Mouse (Mus musculus) left cerebral cortex, postnatal 10 days (tissue): ENCODE measurements around the gene Pkmyt1. TPM values are rescaled to one million over a fixed set of nuclear protein-coding genes. Genes with fewer than 3 reads are reported as not detected.
"Not testable (repeated sequence)": the region's sequence is repeated elsewhere in the genome, so short reads cannot be mapped to it uniquely, and the experiment has no call there.

ENCODE experiments used
- DNase-seq, 2 experiments: peaks; one replicate each; pipeline ENCODE4 v3.0.0; 2021 to 2022; ENCODE audit warnings: low spot score in 2 of 2, mixed read lengths in 1 of 2; ENCODE audit errors: extremely low spot score in 1 of 2
- intact Hi-C: fragments of 180-260 bp; cut with DNase I; formaldehyde crosslinking; loops from one replicate; pipeline ENCODE4 v1.15.1; 2025
- total RNA-seq, 2 experiments: library from RNA; stranded (reverse); gene quantifications; 2 replicates each; pipeline ENCODE4 v1.2.3; 2021

The Pkmyt1 gene
- total RNA-seq, 2 experiments from 2014 or later, result 6.5 to 7.2 TPM

- intact Hi-C loops, result loop anchor here (5.0 kb wide), 1 partner anchor 55 kb away; the partner anchor contains the start of gene Elob
These were observed 46.1 kb downstream of the Pkmyt1 start for GRCm38 (mm10) chr17:23772219-23772556.

GRCm38 (mm10) chr17:23773676-23774075, 47.5 kb downstream of the Pkmyt1 start:
- DNase-seq, result no peak
- intact Hi-C loops, result loop anchor here (5.0 kb wide), 1 partner anchor 54 kb away; the partner anchor contains the start of gene Elob

More at GRCm38 (mm10) chr17:23772219-23772556, 46.1 kb downstream of the Pkmyt1 start:
- DNase-seq, result not testable (repeated sequence)

- DNase-seq, result peak; percentile 48 to 87
- intact Hi-C loops, result loop anchor here (5.0 kb wide), 1 partner anchor 53 kb away; the partner anchor contains the start of gene Elob
These were observed 48.0 kb downstream of the Pkmyt1 start for GRCm38 (mm10) chr17:23774090-23774489.

GRCm38 (mm10) chr17:23776216-23776615, 50.1 kb downstream of the Pkmyt1 start:
- intact Hi-C loops, result loop anchor here (5.0 kb wide), 1 partner anchor 186 kb away; no protein-coding TSS in a partner anchor
- DNase-seq, result no peak

- no peak for DNase-seq
These were observed 51.0 kb downstream of the Pkmyt1 start for GRCm38 (mm10) chr17:23777141-23777540.

DNA sequence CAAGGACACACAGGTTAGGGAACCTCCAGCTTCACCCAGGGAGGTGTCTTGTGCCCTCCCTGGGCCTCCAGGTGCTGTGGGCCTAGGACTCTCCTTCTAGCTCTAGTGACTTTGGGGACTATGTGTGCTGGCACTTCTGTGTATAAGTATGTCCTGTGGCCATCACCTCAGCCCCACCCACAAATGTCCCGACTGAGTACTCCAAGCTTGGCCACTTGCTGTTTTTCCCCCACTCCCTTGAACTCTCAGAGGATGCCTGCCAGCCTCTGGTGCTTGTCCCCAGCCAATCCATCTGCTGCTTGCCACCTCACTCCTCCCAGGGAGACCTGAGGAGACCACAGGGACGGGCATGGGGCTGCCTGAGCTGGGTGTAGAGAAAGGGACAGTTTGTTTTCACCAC, 52.3 kb downstream of the Pkmyt1 start:
- intact Hi-C loops, result loop anchor here (5.0 kb wide), 1 partner anchor 184 kb away; no protein-coding TSS in a partner anchor
- DNase-seq, result no peak

More at GRCm38 (mm10) chr17:23777141-23777540, 51.0 kb downstream of the Pkmyt1 start:
- intact Hi-C loops, result loop anchor here (5.0 kb wide), 1 partner anchor 185 kb away; no protein-coding TSS in a partner anchor

DNA sequence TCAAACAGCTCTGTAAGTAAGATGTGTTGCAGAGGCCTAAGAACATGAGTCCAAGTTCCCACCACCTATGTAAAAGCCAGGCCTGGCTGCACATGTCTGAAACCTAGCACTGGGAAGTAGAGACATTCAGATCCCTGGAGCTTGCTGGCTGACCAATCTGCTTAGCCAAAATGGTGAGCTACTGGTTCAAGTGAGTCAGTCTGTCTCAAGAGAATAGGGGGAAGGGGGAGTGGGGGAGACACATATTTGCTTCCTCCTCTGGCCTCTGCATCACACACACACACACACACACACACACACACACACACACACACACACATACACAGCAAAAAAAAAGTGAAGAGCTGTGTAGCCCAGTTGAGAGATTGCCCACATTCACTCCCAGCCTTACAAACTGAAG, 57.2 kb downstream of the Pkmyt1 start:
- intact Hi-C loops, result no loop called here
- DNase-seq, result no peak

DNA sequence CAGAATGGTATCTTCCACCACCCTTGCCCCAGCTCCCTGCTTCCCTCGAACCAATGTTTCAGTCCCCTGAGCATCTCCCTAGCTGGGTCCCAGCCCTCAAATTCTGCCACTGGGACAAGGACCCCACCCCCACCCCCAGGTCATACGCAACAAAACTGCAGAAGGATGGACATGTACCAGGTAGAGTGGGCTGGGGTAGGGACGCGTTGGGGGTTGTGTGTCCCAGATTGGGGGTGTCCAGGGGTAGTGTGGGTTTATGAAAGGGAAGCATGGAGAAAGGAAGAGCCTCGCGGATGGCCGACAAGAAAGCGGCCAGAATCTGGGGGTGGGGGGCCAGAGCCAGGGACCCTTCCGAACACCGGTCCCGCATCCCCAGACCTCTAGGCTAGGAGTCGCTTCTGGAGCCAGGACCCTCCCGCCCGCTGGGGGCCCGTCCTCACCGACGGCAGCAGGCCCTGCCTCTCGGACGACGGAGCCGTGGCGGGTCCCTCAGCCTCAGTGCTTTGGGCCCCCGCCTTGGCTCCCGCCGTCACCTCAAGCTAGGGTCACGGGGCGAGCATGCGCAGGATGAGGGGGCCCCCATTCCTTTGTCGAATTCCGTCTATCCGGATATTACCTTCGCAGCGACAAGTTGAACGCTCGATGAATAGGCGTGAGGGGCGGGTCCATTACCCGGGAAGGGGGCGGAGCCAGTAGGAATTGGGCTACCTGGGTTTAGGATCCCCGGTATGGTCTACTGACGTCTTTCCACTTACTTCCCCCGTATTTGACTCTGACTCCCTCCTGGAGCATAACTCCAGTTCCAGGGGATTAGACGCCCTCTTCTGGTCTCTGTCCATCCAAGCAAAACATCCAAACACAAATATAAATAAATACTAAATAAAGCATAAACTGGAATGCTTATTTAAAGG, 59.7 kb downstream of the Pkmyt1 start, which contains the start of gene Flywch2:
Gene Flywch2 (minus strand): TSS at position 521 of the 911 bp plus-strand sequence.
- peak; percentile 87 to 89 for DNase-seq
- intact Hi-C loops, result no loop called here

Other genes starting within 250 kb of the Pkmyt1 start
- gene Vmn2r117, start 246.6 kb upstream of the Pkmyt1 start, total RNA-seq, result not detected
- 1 to 10 TPM; 6.6 to 6.7 TPM for gene Zfp213, start 162.1 kb upstream of the Pkmyt1 start, total RNA-seq
- 10 to 100 TPM; 29.3 to 33.8 TPM for gene Zfp13, start 126.8 kb upstream of the Pkmyt1 start, total RNA-seq
- not detected for gene Zscan10, start 125.5 kb upstream of the Pkmyt1 start, total RNA-seq
- 1 to 10 TPM; 1.1 to 1.5 TPM for gene Mmp25, start 81.1 kb upstream of the Pkmyt1 start, total RNA-seq
- gene Bicdl2, start 65.8 kb upstream of the Pkmyt1 start, total RNA-seq, result not detected
- 100 to 1,000 TPM; 149 to 154 TPM for gene Hcfc1r1, start 52.7 kb upstream of the Pkmyt1 start, total RNA-seq
- 1 to 10 TPM; 8.7 to 9.9 TPM for gene Thoc6, start 52.5 kb upstream of the Pkmyt1 start, total RNA-seq
- gene Tnfrsf12a, start 48.9 kb upstream of the Pkmyt1 start, total RNA-seq, result 1 to 10 TPM; 3.3 to 4.1 TPM
- not detected for gene Cldn6, start 47.1 kb upstream of the Pkmyt1 start, total RNA-seq
- not detected for gene Cldn9, start 42.3 kb upstream of the Pkmyt1 start, total RNA-seq
- under 1 TPM; 0.11 to 0.61 TPM for gene 1520401A03Rik, start 3.6 kb upstream of the Pkmyt1 start, total RNA-seq
- 10 to 100 TPM; 55.8 to 57.7 TPM for gene Paqr4, start 14.5 kb downstream of the Pkmyt1 start, total RNA-seq
- under 1 TPM in 1 of 2 experiments, not detected in 1; 0.36 TPM for gene Kremen2, start 19.5 kb downstream of the Pkmyt1 start, total RNA-seq
- gene Flywch1, start 45.3 kb downstream of the Pkmyt1 start, total RNA-seq, result 100 to 1,000 TPM; 125 to 133 TPM
- 10 to 100 TPM; 26.9 to 32.1 TPM for gene Flywch2, start 59.7 kb downstream of the Pkmyt1 start, total RNA-seq
- gene Srrm2, start 64.2 kb downstream of the Pkmyt1 start, total RNA-seq, result 100 to 1,000 TPM; 555 to 572 TPM
- 100 to 1,000 TPM; 389 to 390 TPM for gene Elob, start 102.8 kb downstream of the Pkmyt1 start, total RNA-seq
- gene Prss33, start 109.7 kb downstream of the Pkmyt1 start, total RNA-seq, result not detected
- not detected for gene Prss32, start 117.5 kb downstream of the Pkmyt1 start, total RNA-seq
- gene Prss41, start 117.8 kb downstream of the Pkmyt1 start, total RNA-seq, result 1 to 10 TPM; 1.9 to 2.8 TPM
- gene Prss21, start 141.7 kb downstream of the Pkmyt1 start, total RNA-seq, result not detected
- not detected for gene Dcpp1, start 154.5 kb downstream of the Pkmyt1 start, total RNA-seq
- not detected for gene Dcpp2, start 154.5 kb downstream of the Pkmyt1 start, total RNA-seq
- not detected for gene Dcpp3, start 191.1 kb downstream of the Pkmyt1 start, total RNA-seq
- not detected for gene Sbp, start 215.3 kb downstream of the Pkmyt1 start, total RNA-seq
- not detected for gene Sbpl, start 228.9 kb downstream of the Pkmyt1 start, total RNA-seq